ENCODE assay signal across 8 mouse cellular contexts in genomic region chr15:102100996-102101671, GRCm38 (mm10). TPM values are rescaled to one million over a fixed set of nuclear protein-coding genes. Genes with fewer than 3 reads are reported as not detected.
DNase-seq lines count a peak whose midpoint lies in the region; ATAC-seq and TF ChIP-seq lines count a peak whose summit lies in the region.

No protein-coding gene starts in this region.

- peaks cover 30% of the 10 kb centered on the region for H3K4me1 ChIP-seq in erythroblast, embryonic 14.5 days (ENCODE audit: control insufficient read depth)
- H3K4me1 ChIP-seq in MEL (ENCODE audit: control insufficient read depth in 1 of 2, insufficient read depth in 2 of 2, low read length in 2 of 2): peaks cover 0 to 21% of the 10 kb centered on the region in 2 experiments; a peak in 3 of 4 replicates
- peaks cover 5% of the 10 kb centered on the region; the same call in 1 of the 2 replicates for H3K4me1 ChIP-seq in forebrain, postnatal 0 days (ENCODE audit: insufficient read depth)
- H3K4me1 ChIP-seq in kidney, embryonic 15.5 days: peaks cover 92% of the 10 kb centered on the region
- peaks cover 26% of the 10 kb centered on the region for H3K4me1 ChIP-seq in midbrain, embryonic 11.5 days (ENCODE audit: control insufficient read depth, insufficient read depth, low read length)

- no peak for DNase-seq in MEL (ENCODE audit: low read depth, low spot score)
- DNase-seq in forebrain, postnatal 0 days: no peak
- no peak for DNase-seq in midbrain, embryonic 11.5 days (ENCODE audit: low spot score, missing footprints)
- no peak for DNase-seq in right cerebral cortex, postnatal 14 days

- TF ChIP-seq POLR2A in MEL (IDR thresholded peaks at IDR 0.05; ENCODE audit: control insufficient read depth in 1 of 2, insufficient read depth in 1 of 2, low read depth in 1 of 2, low read length in 2 of 2, poor library complexity in 1 of 2): no peak

- no peak for TF ChIP-seq EP300 in MEL (IDR thresholded peaks at IDR 0.05; ENCODE audit: low read depth in 1 of 2, low read length in 2 of 2)

- H3K4me3 ChIP-seq in erythroblast, embryonic 14.5 days (replicated peaks): peak overlapping the region; percentile 62
- peak overlapping the region; percentile 44 to 60; a peak in 3 of 4 replicates for H3K4me3 ChIP-seq in MEL (ENCODE audit: control insufficient read depth in 1 of 2, insufficient read depth in 1 of 2, low read depth in 2 of 2, low read length in 2 of 2)
- H3K4me3 ChIP-seq in forebrain, postnatal 0 days (ENCODE audit: low read depth, low read length): peak overlapping the region; percentile 44; the same call in 1 of the 2 replicates
- peak overlapping the region; percentile 66 for H3K4me3 ChIP-seq in kidney, embryonic 15.5 days (replicated peaks)
- peak overlapping the region; percentile 47 for H3K4me3 ChIP-seq in midbrain, embryonic 11.5 days (ENCODE audit: low read depth, low read length)

- TF ChIP-seq CTCF in MEL (IDR thresholded peaks at IDR 0.05 in 2 of 3, conservative IDR thresholded peaks at IDR 0.05 in 1 of 3; ENCODE audit: control insufficient read depth in 1 of 3, insufficient read depth in 1 of 3, low read depth in 2 of 3, low read length in 3 of 3, poor library complexity in 1 of 3, severe bottlenecking in 1 of 3): no peak; a peak in 1 of 6 replicates
- peak; percentile 16; the same call in 1 of the 2 replicates for TF ChIP-seq CTCF in forebrain, postnatal 0 days (IDR thresholded peaks at IDR 0.05; ENCODE audit: low read depth)

- H3K4me2 ChIP-seq in forebrain, postnatal 0 days (ENCODE audit: low read depth): peak overlapping the region; percentile 80
- peak overlapping the region; percentile 91 for H3K4me2 ChIP-seq in kidney, embryonic 15.5 days
- peak overlapping the region; percentile 63; the same call in 1 of the 2 replicates for H3K4me2 ChIP-seq in midbrain, embryonic 11.5 days

- peaks cover 69% of the 10 kb centered on the region for H3K27me3 ChIP-seq in erythroblast, embryonic 14.5 days (ENCODE audit: control insufficient read depth)
- no peaks in the 10 kb centered on the region for H3K27me3 ChIP-seq in MEL (ENCODE audit: control insufficient read depth in 1 of 2, insufficient read depth in 2 of 2, low read length in 2 of 2)
- no peaks in the 10 kb centered on the region; the same call in 1 of the 2 replicates for H3K27me3 ChIP-seq in forebrain, postnatal 0 days (ENCODE audit: insufficient read depth, low read length)
- H3K27me3 ChIP-seq in kidney, embryonic 15.5 days: no peaks in the 10 kb centered on the region
- peaks cover 30% of the 10 kb centered on the region for H3K27me3 ChIP-seq in midbrain, embryonic 11.5 days (ENCODE audit: control insufficient read depth, insufficient read depth, low read length)

- 35% methylated on average over 10 of the region's 10 CpGs for WGBS in forebrain, postnatal 0 days
- 17% methylated on average over 10 of the region's 10 CpGs for WGBS in kidney, embryonic 15.5 days
- 25% methylated on average over 10 of the region's 10 CpGs for WGBS in midbrain, embryonic 11.5 days

- no peaks in the 10 kb centered on the region; the same call in 1 of the 2 replicates for H3K79me2 ChIP-seq in MEL (ENCODE audit: control insufficient read depth, insufficient read depth, low read length, poor library complexity)

- no peak for ATAC-seq in erythroblast, adult 5-6 weeks (replicated peaks; ENCODE audit: low FRiP score, poor library complexity, severe bottlenecking)
- no peak for ATAC-seq in forebrain, postnatal 0 days
- 0 out of 2 replicates have a peak, but pooled peaks have one; percentile 14 for ATAC-seq in kidney, embryonic 15.5 days (replicated peaks; ENCODE audit: low FRiP score)
- 0 out of 2 replicates have a peak, but pooled peaks have one; percentile 30 for ATAC-seq in midbrain, embryonic 11.5 days (ENCODE audit: low FRiP score)
- ATAC-seq in megakaryocyte, adult 5-6 weeks (ENCODE audit: poor library complexity, severe bottlenecking): no peak

- H3K27ac ChIP-seq in MEL (ENCODE audit: control insufficient read depth, low read depth, low read length): no peak overlapping the region
- peak overlapping the region; percentile 40; the same call in 1 of the 2 replicates for H3K27ac ChIP-seq in forebrain, postnatal 0 days (ENCODE audit: low read depth, low read length)
- H3K27ac ChIP-seq in kidney, embryonic 15.5 days: peak overlapping the region; percentile 97
- no peak overlapping the region for H3K27ac ChIP-seq in midbrain, embryonic 11.5 days (ENCODE audit: low read depth, low read length)

- TF ChIP-seq RAD21 in MEL (IDR thresholded peaks at IDR 0.05; ENCODE audit: low read depth, low read length): no peak

- H3K9me3 ChIP-seq in erythroblast, embryonic 14.5 days (ENCODE audit: control insufficient read depth, low read length): no peaks in the 10 kb centered on the region
- no peaks in the 10 kb centered on the region for H3K9me3 ChIP-seq in MEL (replicated peaks; ENCODE audit: insufficient read depth, low read length)
- no peaks in the 10 kb centered on the region for H3K9me3 ChIP-seq in forebrain, postnatal 0 days (ENCODE audit: low read length)
- H3K9me3 ChIP-seq in kidney, embryonic 15.5 days (replicated peaks): no peaks in the 10 kb centered on the region
- no peaks in the 10 kb centered on the region for H3K9me3 ChIP-seq in midbrain, embryonic 11.5 days (ENCODE audit: control insufficient read depth, low read length)

- peak overlapping the region; percentile 76 for H3K9ac ChIP-seq in MEL (ENCODE audit: control insufficient read depth, low read depth, low read length, poor library complexity, severe bottlenecking)
- no peak overlapping the region for H3K9ac ChIP-seq in forebrain, postnatal 0 days
- peak overlapping the region; percentile 69 for H3K9ac ChIP-seq in kidney, embryonic 15.5 days
- no peak overlapping the region; the same call in 1 of the 2 replicates for H3K9ac ChIP-seq in midbrain, embryonic 11.5 days (ENCODE audit: low read length)

- H3K36me3 ChIP-seq in erythroblast, embryonic 14.5 days (ENCODE audit: control insufficient read depth): peaks cover 25% of the 10 kb centered on the region
- peaks cover 0 to 9% of the 10 kb centered on the region in 2 experiments; a peak in 3 of 4 replicates for H3K36me3 ChIP-seq in MEL (ENCODE audit: control insufficient read depth in 1 of 2, insufficient read depth in 2 of 2, low read length in 2 of 2)
- H3K36me3 ChIP-seq in forebrain, postnatal 0 days (ENCODE audit: insufficient read depth): peaks cover 19% of the 10 kb centered on the region
- peaks cover 26% of the 10 kb centered on the region for H3K36me3 ChIP-seq in kidney, embryonic 15.5 days
- no peaks in the 10 kb centered on the region; the same call in 1 of the 2 replicates for H3K36me3 ChIP-seq in midbrain, embryonic 11.5 days (ENCODE audit: control insufficient read depth, insufficient read depth, low read length)

RNA-seq across cellular contexts. Expression of gene Tns2, which starts 0.9 kb away (rescaled TPM):
- polyA plus RNA-seq in erythroblast, embryonic 14.5 days (2012): 0.04 and 0.05 TPM in 2 replicates
- total RNA-seq in erythroblast, adult 5-6 weeks (2015; ENCODE audit: low replicate concordance): not detected in 2 replicates
- total RNA-seq in erythroblast, adult 5-6 weeks (2017; ENCODE audit: low replicate concordance): not detected in 2 replicates
- total RNA-seq in MEL (2012; rRNA removed): 0.16 and 0.42 TPM in 2 replicates
- polyA plus RNA-seq in MEL (2012; ENCODE audit: insufficient read depth in 1 of 2, insufficient read length in 2 of 2, low read depth in 1 of 2, low replicate concordance in 2 of 2, missing spikeins in 1 of 2): 1 to 10 TPM in 1 of 2 experiments, not detected in 1; 3.1 TPM
- 7.0 and 8.4 TPM in 2 replicates for total RNA-seq in forebrain, postnatal 0 days (2014; rRNA removed)
- 2.8 and 5.0 TPM in 2 replicates for polyA plus RNA-seq in forebrain, postnatal 0 days (2015; fragmentation: Nextera tagmentation; extraction: Ambion mirVana)
- 39.7 and 48.4 TPM in 2 replicates for polyA plus RNA-seq in kidney, embryonic 15.5 days (2015; fragmentation: Nextera tagmentation; extraction: Ambion mirVana)
- 7.5 TPM in 2 replicates for polyA plus RNA-seq in midbrain, embryonic 11.5 days (2014; fragmentation: Nextera tagmentation; extraction: Ambion mirVana)
- total RNA-seq in megakaryocyte, adult 5-6 weeks (2015): 0.32 and 1.9 TPM in 2 replicates
- 0.07 TPM in 1 of 2 replicates, not detected in the other for total RNA-seq in megakaryocyte, adult 5-6 weeks (2017)

RNA-seq across cellular contexts. Expression of gene Eif4b, which starts 27.6 kb away (rescaled TPM):
- polyA plus RNA-seq in erythroblast, embryonic 14.5 days (2012): 8.2 and 8.3 TPM in 2 replicates
- 35.4 and 35.9 TPM in 2 replicates for total RNA-seq in erythroblast, adult 5-6 weeks (2015; ENCODE audit: low replicate concordance)
- 58.0 and 81.1 TPM in 2 replicates for total RNA-seq in erythroblast, adult 5-6 weeks (2017; ENCODE audit: low replicate concordance)
- 561 and 633 TPM in 2 replicates for total RNA-seq in MEL (2012; rRNA removed)
- 100 to 1,000 TPM; 464 to 790 TPM for polyA plus RNA-seq in MEL (2012; ENCODE audit: insufficient read depth in 1 of 2, insufficient read length in 2 of 2, low read depth in 1 of 2, low replicate concordance in 2 of 2, missing spikeins in 1 of 2)
- 187 and 194 TPM in 2 replicates for total RNA-seq in forebrain, postnatal 0 days (2014; rRNA removed)
- 69.7 and 72.8 TPM in 2 replicates for polyA plus RNA-seq in forebrain, postnatal 0 days (2015; fragmentation: Nextera tagmentation; extraction: Ambion mirVana)
- 127 and 130 TPM in 2 replicates for polyA plus RNA-seq in kidney, embryonic 15.5 days (2015; fragmentation: Nextera tagmentation; extraction: Ambion mirVana)
- polyA plus RNA-seq in midbrain, embryonic 11.5 days (2014; fragmentation: Nextera tagmentation; extraction: Ambion mirVana): 106 and 107 TPM in 2 replicates
- total RNA-seq in megakaryocyte, adult 5-6 weeks (2015): 78.2 and 82.3 TPM in 2 replicates
- total RNA-seq in megakaryocyte, adult 5-6 weeks (2017): 199 and 204 TPM in 2 replicates

RNA-seq across cellular contexts. Expression of gene Spryd3, which starts 34.9 kb away (rescaled TPM):
- 1.1 and 1.4 TPM in 2 replicates for polyA plus RNA-seq in erythroblast, embryonic 14.5 days (2012)
- 3.8 TPM in 1 of 2 replicates, not detected in the other for total RNA-seq in erythroblast, adult 5-6 weeks (2015; ENCODE audit: low replicate concordance)
- 2.1 and 4.7 TPM in 2 replicates for total RNA-seq in erythroblast, adult 5-6 weeks (2017; ENCODE audit: low replicate concordance)
- 26.5 and 29.3 TPM in 2 replicates for total RNA-seq in MEL (2012; rRNA removed)
- 10 to 100 TPM in 1 of 2 experiments, not detected in 1; 35.4 TPM for polyA plus RNA-seq in MEL (2012; ENCODE audit: insufficient read depth in 1 of 2, insufficient read length in 2 of 2, low read depth in 1 of 2, low replicate concordance in 2 of 2, missing spikeins in 1 of 2)
- total RNA-seq in forebrain, postnatal 0 days (2014; rRNA removed): 90.6 and 110 TPM in 2 replicates
- 76.5 and 95.6 TPM in 2 replicates for polyA plus RNA-seq in forebrain, postnatal 0 days (2015; fragmentation: Nextera tagmentation; extraction: Ambion mirVana)
- 18.0 and 18.4 TPM in 2 replicates for polyA plus RNA-seq in kidney, embryonic 15.5 days (2015; fragmentation: Nextera tagmentation; extraction: Ambion mirVana)
- 9.8 and 10.5 TPM in 2 replicates for polyA plus RNA-seq in midbrain, embryonic 11.5 days (2014; fragmentation: Nextera tagmentation; extraction: Ambion mirVana)
- 6.1 and 7.5 TPM in 2 replicates for total RNA-seq in megakaryocyte, adult 5-6 weeks (2015)
- 20.6 and 22.6 TPM in 2 replicates for total RNA-seq in megakaryocyte, adult 5-6 weeks (2017)

RNA-seq across cellular contexts. Expression of gene Igfbp6, which starts 43.0 kb away (rescaled TPM):
- polyA plus RNA-seq in erythroblast, embryonic 14.5 days (2012): 0.05 TPM in 1 of 2 replicates, not detected in the other
- total RNA-seq in erythroblast, adult 5-6 weeks (2015; ENCODE audit: low replicate concordance): 1.5 TPM in 1 of 2 replicates, not detected in the other
- not detected in 2 replicates for total RNA-seq in erythroblast, adult 5-6 weeks (2017; ENCODE audit: low replicate concordance)
- total RNA-seq in MEL (2012; rRNA removed): 0.65 and 1.1 TPM in 2 replicates
- polyA plus RNA-seq in MEL (2012; ENCODE audit: insufficient read depth in 1 of 2, insufficient read length in 2 of 2, low read depth in 1 of 2, low replicate concordance in 2 of 2, missing spikeins in 1 of 2): 1 to 10 TPM in 1 of 2 experiments, not detected in 1; 1.8 TPM
- 11.4 and 12.2 TPM in 2 replicates for total RNA-seq in forebrain, postnatal 0 days (2014; rRNA removed)
- polyA plus RNA-seq in forebrain, postnatal 0 days (2015; fragmentation: Nextera tagmentation; extraction: Ambion mirVana): 8.1 and 10.3 TPM in 2 replicates
- 31.0 and 33.6 TPM in 2 replicates for polyA plus RNA-seq in kidney, embryonic 15.5 days (2015; fragmentation: Nextera tagmentation; extraction: Ambion mirVana)
- polyA plus RNA-seq in midbrain, embryonic 11.5 days (2014; fragmentation: Nextera tagmentation; extraction: Ambion mirVana): 0.34 and 0.40 TPM in 2 replicates
- total RNA-seq in megakaryocyte, adult 5-6 weeks (2015): 1.3 TPM in 1 of 2 replicates, not detected in the other
- total RNA-seq in megakaryocyte, adult 5-6 weeks (2017): not detected in 2 replicates

RNA-seq across cellular contexts. Expression of gene Soat2, which starts 49.2 kb away (rescaled TPM):
- polyA plus RNA-seq in erythroblast, embryonic 14.5 days (2012): 0.12 and 0.18 TPM in 2 replicates
- 1.0 TPM in 1 of 2 replicates, not detected in the other for total RNA-seq in erythroblast, adult 5-6 weeks (2015; ENCODE audit: low replicate concordance)
- total RNA-seq in erythroblast, adult 5-6 weeks (2017; ENCODE audit: low replicate concordance): 1.5 and 1.8 TPM in 2 replicates
- total RNA-seq in MEL (2012; rRNA removed): 20.0 and 31.0 TPM in 2 replicates
- 10 to 100 TPM in 1 of 2 experiments, not detected in 1; 44.8 TPM for polyA plus RNA-seq in MEL (2012; ENCODE audit: insufficient read depth in 1 of 2, insufficient read length in 2 of 2, low read depth in 1 of 2, low replicate concordance in 2 of 2, missing spikeins in 1 of 2)
- 0.10 TPM in 1 of 2 replicates, not detected in the other for total RNA-seq in forebrain, postnatal 0 days (2014; rRNA removed)
- 0.12 TPM in 1 of 2 replicates, not detected in the other for polyA plus RNA-seq in forebrain, postnatal 0 days (2015; fragmentation: Nextera tagmentation; extraction: Ambion mirVana)
- polyA plus RNA-seq in kidney, embryonic 15.5 days (2015; fragmentation: Nextera tagmentation; extraction: Ambion mirVana): 0.33 and 1.1 TPM in 2 replicates
- not detected in 2 replicates for polyA plus RNA-seq in midbrain, embryonic 11.5 days (2014; fragmentation: Nextera tagmentation; extraction: Ambion mirVana)
- 0.78 and 0.82 TPM in 2 replicates for total RNA-seq in megakaryocyte, adult 5-6 weeks (2015)
- total RNA-seq in megakaryocyte, adult 5-6 weeks (2017): 0.89 and 1.1 TPM in 2 replicates

Comparison
In these comparisons a context has a peak if more than half of its experiments do, and no peak if none do; other contexts are left out.
1. ATAC-seq: peak in kidney, embryonic 15.5 days (single experiment) and midbrain, embryonic 11.5 days (single experiment); none in erythroblast, adult 5-6 weeks (single experiment), forebrain, postnatal 0 days (single experiment) and megakaryocyte, adult 5-6 weeks (single experiment).
2. H3K27ac ChIP-seq: peak in forebrain, postnatal 0 days (single experiment) and kidney, embryonic 15.5 days (single experiment); none in MEL (single experiment) and midbrain, embryonic 11.5 days (single experiment).
3. H3K9ac ChIP-seq: peak in MEL (single experiment) and kidney, embryonic 15.5 days (single experiment); none in forebrain, postnatal 0 days (single experiment) and midbrain, embryonic 11.5 days (single experiment).
4. Peak in every context shown above with its lines, with median percentiles within 50 percentile points of each other: H3K4me3 ChIP-seq and H3K4me2 ChIP-seq.